Mouse (Mus musculus) right cerebral cortex, adult 2 months (tissue): ENCODE measurements around the gene Lingo2.
"Not testable (repeated sequence)": the region's sequence is repeated elsewhere in the genome, so short reads cannot be mapped to it uniquely, and the experiment has no call there.

Experiments used
- DNase-seq, 2 experiments: peaks; one replicate each; pipeline ENCODE4 v3.0.0; 2021 to 2022; ENCODE audit warnings: low spot score in 2 of 2

The Lingo2 gene

DNA sequence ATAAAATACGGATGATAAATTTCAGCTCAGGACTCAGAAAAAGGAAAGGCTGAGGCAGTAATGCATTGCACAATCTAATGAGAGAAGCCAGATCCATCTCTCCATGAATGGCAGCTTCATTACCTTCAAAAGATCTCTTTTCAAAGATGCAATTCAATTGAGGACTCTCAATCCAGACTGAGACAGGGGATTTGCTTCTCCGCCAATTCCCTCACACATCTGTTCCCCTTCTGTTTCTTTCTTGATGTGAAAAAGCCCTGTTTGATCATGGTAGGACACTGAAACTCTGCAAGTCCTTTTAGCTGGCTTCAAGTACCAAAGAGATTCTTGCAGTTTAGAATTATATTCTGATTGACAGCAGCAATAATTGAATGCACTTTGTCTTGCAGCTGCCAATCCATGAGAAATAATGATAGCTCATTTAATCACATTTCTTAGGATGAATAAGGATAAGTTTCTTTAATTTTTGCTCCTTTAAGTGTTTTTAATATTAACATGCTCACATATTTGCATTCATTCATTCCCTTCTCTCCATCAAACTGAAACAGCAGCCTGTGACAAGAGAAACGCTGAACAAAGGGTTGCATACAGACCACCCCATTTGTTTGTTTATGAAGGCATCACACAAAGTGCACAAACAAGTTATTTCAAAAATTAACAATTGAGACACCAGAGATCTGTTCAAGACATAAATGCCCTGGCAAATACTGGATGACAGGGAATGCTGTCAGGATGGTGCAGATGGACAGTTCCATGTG is 870.3 kb downstream of the Lingo2 start:
- no peak for DNase-seq

DNA sequence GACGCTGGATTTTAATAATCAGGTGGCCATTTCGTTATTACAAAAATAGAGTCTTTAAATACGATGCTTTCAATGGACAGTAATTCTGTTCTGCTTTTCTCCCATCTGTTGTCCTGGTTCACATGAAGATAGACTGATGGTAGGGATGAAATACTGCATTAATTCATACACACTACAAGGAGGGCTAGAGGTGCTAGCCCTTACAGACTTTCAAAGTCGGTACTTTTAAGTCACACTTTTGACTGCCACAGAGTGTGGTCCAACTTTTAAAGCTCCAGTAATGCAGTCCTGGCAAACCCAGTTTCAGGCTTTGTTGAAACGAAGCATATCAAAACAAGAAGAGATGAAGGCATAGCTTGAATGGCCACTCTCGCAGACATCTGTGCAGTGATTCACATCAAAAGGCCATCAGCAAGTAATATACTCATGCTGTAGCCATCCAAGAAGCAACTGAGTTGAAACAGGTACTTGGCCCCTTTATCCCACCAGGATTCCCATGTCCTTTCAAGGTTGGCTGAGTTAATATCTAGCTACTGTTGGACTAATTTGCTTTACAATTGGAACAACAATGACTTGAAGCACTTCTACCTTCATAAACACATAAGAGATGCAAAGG is 872.5 kb downstream of the Lingo2 start:
- DNase-seq, result no peak

DNA sequence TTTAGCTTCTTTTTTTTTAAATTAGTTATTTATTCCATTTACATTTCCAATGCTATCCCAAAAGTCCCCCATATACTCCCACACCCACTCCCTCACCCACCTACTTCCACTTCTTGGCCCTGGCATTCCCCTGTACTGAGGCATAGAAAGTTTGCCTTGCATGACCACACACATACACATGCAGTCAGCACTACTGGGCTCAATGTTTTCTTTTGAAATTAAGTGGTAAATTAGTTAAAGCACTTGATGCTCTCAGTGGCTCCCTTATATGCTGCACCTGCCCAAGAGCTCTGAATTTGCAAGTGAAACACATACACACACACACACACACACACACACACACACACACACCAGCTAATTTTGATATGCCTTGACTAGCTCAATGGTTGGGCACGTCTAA is 886.8 kb downstream of the Lingo2 start:
- not testable (repeated sequence) for DNase-seq

DNA sequence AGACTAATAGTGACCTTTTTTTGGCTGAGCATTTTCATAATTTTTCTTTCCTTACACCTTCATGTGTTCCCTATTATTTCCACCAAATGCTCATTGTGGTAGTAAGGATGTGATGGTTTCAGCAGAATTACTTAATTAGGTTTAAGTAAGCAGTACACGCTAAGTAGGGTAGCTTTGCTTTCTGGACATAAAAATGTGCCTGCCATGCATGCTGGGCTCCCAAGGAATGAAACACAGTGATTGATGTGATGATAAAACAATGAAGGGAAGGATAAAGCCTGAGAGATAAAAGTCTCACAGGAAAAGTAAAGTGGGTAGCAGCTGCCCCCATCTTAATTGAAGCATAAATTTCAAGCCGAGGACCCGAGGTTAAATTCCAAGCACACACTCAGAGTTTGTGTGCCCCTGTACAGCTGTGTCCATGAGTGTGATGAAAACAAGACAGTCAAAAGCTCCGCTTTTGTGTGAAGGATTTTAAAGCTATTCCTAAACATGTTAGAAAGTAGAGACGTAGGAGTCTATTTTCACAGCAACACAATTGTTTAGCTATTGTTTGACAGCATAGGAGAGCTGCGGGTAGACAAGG is 898.7 kb downstream of the Lingo2 start:
- no peak for DNase-seq

DNA sequence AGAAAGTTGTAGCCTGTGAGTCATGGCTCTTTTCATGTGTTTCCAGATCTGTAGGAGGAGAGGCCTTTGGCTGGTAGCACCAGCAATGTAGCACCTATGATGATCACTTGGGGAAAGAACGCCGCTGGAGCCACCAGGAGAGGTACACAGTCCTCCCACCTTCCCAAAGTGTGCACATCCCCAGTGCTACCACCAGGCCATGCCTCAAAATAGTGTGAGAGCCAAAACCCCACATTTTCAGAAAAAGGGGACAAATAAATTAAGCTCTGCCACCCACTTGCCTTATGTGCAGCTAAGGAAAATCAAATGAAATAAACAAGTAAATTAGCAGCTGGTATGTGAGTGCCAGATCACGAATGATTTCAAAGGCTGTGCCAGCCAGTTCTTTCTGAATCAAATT is 911.2 kb downstream of the Lingo2 start:
- peak; percentile 60 to 65 for DNase-seq

DNA sequence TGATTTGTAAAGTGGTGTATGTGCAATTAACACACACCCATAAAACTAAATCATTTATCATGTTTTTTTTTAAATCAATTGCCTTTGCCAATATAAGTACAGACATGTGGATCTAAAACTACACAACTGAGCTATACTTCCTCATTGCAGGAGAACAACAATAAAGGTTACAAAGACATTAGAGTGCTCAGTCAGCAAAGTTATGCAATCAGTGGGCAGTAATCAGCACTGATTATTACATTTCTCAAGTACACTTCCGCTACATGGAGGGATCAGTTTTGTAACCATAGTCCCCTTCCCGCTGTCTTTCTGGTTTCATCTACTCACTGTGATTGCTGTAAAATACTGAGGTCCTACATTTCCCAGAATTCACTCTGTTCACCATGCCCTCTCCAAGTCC is 912.8 kb downstream of the Lingo2 start:
- no peak for DNase-seq

DNA sequence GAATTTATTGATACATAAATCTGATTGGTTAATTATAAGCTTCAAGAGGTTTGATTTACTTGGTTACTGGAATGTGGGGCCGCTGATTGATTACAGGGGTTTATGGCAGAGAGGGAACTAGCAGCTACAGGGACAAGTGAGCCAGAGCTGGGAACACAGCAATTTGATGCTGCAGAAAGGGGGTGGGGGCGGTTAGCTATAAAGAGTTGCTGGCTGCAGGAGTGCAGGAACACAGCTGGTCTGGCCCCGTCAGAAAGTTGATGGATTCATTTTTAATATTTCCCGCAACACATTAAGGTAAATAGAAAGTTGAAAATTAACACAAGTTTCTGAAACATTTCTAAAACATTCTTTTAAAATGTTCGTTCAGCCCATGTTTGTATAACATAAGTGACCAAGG is 919.5 kb downstream of the Lingo2 start:
- DNase-seq, result no peak

DNA sequence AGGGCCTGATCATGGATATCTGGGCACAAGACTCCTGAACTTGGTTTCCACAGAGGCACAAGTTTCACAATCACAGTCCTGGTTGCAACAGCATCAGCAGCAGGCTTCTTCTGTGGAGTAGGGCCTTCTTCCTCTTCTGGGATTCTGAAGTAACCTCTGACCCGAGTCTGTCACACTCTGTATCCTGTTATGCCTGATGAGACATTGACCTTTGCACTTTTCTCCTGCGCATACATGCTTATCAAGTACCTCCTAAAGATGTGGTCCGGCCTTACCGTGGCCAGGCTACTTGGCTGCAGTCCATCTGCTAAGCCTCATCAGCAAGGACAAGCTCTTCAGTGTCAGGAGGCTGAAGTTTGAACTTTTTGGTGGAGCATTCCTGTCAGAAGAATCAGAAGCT is 937.4 kb downstream of the Lingo2 start:
- no peak for DNase-seq

DNA sequence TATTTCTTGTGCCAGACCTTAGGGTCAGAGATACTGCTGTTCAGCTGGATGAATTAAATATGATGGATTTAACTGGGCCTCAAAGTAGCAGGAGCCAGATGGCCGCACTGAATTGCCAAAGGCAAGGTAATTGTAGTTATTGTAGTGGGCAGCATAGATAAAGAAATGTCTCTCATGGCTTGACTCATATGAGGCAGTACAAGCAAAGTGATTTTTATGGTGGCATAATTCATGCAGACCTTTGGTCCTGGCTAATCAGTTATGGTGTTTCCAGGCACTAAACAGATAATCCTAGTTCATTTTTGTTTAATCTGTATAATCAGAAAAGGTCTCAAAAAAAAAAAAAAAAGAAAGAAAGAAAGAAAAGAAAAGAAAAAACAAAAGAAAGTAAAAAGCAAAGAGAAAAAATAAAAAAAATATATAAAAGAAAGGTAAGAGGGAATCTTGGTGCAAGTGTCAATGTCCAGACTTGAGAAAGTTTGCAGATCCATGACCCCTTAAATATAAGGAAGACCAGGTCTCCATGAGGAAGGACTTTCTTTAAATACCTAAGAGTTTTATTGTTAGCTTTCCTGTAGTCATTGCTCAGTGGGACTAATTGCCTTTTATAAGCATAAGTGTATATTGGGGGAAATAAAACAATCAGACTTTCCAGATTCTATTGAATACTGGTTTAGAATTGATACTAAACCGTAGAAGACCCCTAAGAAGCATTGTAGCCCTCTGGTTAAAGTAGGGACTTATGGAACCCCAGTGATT is 959.4 kb downstream of the Lingo2 start:
- DNase-seq, result no peak

DNA sequence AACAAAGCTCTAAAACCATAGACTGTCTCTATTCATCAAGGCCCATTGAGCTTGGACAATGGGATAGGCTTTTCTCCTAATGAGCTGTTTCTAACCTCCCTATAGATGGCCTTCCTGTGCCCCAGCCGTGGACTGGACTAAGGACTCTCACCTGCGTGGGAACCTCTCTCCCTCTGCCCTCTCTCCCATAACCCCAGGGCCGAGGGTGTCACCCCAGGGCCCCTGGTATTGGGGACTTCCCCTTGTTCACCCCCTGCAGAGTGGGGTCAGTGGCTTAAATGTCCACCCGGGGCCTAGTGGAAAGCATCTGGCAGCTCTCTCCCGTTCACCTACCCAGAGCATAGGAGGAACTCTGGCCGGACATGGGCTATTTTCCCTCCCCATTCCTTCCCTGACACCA is 965.5 kb downstream of the Lingo2 start:
- no peak for DNase-seq

DNA sequence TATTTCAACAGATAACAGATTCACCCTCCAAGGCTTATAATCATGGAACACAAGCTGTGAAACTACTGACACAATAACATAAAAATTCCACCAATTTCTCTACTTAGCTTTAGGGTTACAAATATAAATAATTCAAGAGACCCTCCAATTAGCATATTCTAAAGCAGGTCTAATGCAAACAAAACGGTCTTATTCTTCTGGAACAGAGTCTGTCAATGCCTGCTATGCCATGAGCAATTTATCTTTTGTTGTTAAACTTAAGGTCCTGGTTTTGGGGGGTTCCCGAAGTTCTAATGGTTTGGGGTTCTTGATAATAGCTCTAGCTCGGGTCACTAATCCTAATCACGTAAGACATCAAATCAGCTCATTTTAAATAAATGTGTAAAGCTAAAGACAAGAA is 988.0 kb downstream of the Lingo2 start:
- no peak for DNase-seq

DNA sequence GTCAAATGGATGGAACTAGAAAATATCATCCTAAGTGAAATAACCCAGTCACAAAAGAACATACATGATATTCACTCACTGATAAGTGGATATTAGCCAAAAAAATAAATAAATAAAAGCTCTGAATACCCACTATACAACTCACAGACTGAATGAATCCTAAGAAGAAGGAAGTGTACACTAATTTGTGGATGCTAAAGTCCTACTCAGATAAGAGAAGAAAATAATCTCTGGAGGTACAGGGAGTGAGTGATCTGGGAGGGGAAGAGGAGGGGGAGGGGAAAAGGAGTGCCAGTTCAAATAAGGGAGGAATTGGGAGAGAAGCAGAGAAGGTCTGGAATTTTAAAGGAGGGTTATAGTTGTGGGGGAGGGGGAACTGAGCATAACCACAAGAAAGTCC is 999.7 kb downstream of the Lingo2 start:
- no peak for DNase-seq

DNA sequence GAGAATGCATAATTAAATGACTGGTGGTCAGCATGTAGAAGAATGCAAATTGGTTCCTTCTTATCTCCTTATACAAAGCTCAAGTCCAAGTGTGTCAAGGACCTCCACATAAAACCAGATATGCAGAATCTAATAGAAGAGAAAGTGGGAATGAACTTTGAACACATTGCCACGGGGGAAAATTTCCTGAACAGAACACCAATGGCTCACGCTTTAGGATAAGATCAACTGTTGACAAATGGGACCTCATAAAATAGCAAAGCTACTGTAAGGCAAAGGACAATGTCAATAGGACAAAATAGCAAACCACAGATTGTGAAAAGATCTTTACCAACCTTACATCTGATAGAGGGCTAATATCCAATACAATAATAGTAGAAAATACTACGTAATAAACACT is 1000.3 kb downstream of the Lingo2 start:
- DNase-seq, result no peak

DNA sequence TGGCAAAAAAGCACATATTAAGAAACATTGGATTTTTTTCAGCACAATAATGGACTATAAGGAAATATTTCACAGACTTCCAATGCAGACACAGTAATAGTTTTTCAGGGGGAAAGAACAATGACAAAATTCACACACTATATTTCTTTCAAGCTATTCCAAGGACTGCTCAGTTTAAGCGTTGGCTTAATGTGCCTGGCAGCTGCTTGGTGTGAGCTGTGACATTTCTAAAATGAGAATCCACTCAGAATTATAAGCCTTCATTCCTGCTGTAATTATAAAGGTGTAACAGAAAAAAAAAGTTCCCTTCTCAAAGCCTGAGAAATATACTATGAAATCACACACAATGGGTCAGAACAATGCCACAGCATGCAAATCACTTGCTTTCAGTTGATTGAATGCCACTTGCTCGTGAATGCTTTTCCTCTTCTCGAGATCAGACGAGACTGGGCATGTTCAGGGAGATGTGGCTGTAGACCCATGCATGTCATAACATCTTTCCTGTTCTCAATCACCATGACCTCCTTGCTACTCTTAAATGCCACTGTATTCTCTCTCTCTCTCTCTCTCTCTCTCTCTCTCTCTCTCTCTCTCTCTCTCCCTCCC is 1017.4 kb downstream of the Lingo2 start:
- no peak for DNase-seq

DNA sequence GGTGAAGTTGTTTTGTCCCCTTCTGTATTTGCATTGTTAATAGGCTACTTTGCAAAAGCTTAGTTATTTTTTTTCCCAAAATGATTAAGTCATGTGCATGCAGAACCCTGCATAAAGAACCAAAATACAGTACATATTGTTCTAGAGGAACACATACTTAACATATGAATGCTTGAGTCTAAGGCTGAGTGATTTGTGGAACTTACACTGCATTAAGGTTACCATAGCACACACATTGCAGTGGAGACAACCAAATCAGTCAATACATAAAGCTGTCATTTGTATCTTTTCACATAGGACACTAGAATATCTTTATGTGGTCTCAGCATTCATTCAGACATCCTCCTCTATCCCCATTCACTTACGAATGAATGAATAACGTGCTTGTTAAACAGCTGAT is 1023.8 kb downstream of the Lingo2 start:
- DNase-seq, result no peak

DNA sequence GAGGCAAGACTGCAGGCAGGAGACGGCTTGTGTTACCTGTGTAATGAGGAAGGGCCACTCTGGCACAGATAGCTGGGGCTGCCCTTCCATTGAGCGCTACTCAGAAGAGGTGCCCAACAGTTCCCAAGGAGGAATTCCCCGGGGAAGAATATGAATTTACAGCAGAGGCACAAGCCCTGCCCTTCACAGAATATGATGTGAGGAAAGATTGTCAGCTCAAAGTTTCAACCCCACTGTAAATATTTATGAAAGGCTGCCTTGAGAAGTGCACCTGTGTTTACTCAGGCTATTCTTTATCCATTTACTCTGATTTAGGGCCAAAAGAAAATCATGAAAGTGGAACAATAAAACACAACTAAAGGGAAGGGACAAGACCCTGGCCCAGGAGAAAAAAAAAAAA is 1034.1 kb downstream of the Lingo2 start:
- DNase-seq, result no peak

DNA sequence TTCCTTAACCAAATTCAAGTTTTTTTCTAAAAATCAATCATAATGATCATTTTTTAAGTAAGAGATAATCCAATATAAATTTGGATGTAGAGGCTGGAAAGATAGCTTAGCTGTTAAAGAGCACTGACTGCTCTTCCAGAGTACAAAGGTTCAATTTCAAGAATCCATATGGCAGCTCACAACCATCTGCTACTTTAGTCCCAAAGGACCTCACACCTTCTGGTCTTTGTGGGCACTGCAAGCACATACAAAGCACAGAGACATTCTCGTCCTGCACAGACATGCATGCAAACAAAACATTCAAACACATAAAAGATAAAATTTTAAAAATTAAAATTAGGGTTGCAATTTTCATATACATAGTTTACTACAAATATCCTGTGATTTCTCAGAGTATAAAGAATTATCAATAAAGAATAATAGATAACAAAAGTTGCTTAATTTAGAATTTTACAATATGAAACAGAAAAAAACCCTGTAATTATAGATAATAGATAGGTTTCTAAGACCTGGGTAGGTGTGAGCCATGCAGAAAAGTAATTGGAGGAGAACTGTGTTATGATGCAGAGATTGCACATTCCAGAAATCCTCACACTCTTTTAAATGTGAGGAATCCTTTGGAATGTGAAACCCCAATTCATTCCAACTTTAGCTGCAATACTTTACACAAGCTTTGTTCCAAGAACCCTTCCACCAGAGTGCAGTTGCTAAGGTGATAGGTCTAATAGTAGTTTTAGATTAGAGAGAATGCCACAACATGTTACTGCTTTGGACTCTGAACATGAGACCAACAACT is 1053.6 kb downstream of the Lingo2 start:
- DNase-seq, result no peak

DNA sequence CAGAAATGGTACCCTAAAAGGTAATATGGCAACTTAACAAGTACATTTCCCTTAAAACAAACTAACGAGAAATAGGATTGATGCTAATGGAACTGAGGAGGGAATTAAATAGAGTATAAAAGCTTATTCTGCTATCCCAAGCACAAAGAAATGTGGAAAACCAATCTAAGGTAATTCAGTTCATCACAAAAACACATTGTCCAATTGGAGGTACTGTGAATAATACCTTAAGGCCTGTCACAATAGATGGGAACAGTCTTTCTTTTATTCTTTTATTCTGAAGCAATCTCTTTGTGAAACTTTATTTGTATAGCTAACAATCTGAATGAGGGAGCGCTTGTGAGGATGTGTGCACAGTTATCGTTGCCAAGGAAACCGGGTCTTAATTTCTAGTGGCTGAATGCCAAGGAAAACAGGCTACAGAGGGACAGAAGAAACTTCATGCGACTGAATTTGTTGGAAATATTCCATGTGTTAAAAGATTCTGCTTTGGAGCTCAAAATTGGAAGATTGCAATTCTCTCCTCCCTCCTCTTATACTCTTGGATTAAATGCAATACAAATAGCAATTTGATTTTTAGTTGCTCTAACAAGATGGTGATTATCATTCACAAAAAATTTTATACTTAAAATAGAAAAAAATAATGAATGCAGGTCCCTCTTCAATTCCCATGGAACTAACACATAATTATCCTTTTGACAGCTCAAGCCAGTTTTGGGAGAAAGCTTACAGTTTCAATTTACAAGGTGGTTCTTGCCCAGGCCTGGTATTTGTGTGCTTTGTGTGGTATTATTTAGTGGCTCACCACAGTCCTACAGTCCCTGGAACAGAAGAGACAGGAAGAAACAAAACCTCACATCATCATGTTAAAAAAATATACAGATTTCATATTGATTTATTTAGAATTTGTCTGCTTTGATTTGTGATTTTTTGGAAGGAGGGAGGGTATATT is 1065.7 kb downstream of the Lingo2 start:
- DNase-seq, result peak in 1 of 2 experiments; percentile 19

DNA sequence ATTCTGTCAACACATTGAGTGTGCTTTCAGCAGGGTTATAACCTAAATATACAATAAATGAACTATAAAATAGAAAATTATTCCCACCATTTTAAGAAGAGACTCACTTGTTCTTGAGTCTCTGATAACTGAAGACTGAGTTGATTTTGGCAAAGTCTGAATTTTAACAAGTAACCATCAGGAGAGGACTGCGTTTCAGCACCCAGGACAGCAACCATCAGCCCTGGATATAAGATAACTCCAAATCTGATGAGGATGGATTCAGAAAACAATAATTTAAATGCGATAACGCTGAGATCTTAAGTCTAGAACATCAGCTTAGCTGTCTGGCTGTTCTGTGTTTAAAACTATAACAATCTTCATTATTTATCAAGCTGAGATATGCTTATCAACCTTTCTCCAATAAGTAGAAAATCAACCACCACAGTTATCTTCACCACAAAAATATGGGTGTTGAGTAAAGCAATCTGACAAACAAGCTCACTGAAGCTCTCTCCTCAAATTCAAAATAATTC is 1066.5 kb downstream of the Lingo2 start:
- no peak for DNase-seq

DNA sequence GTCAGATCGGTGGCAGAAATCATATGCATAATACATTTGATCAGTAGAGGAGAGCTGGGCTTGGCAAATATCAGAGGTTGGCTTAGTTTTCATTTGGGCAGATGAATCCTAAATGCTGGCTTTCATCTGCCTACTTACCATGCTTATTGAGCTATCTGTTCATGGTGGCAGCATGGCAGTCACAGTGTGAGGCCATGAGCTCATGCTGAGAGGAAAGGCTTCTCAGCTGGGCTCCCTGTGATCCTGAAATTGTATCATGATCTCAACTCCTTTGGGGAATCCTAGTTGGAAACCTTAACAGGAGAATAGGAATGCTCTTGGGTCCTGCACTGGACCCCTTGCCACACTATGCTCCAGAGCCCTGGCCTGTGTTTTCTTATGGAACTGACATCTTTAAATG is 1105.0 kb downstream of the Lingo2 start:
- DNase-seq, result no peak
